Mouse (Mus musculus) CH12.LX (cell line): Measurements from ENCODE around the gene St6gal1. TPM values are rescaled to one million over a fixed set of nuclear protein-coding genes. Genes with fewer than 3 reads are reported as not detected.

ENCODE experiments used
- DNase-seq: peaks from one replicate; pipeline ENCODE4 v3.0.0-alpha.2; 2013; ENCODE audit errors: extremely low read depth
- H3K27ac ChIP-seq: 2 replicates; pipeline ENCODE4 v1.5.1; 2012; ENCODE audit warnings: low read depth, mild to moderate bottlenecking, control low read depth, moderate library complexity; ENCODE audit not compliant: insufficient read depth
- H3K27me3 ChIP-seq: replicated peaks from 2 replicates; pipeline ENCODE3; 2012; ENCODE audit warnings: inconsistent platforms
- H3K36me3 ChIP-seq, 2 experiments: replicated peaks in 1 of 2; 2 replicates each; pipeline versions ENCODE3 to v1.6.1; 2012; ENCODE audit warnings: inconsistent platforms in 1 of 2, low read length in 1 of 2, mild to moderate bottlenecking in 1 of 2, mixed read lengths in 1 of 2, moderate library complexity in 1 of 2; ENCODE audit not compliant: control insufficient read depth in 1 of 2, insufficient read depth in 1 of 2
- H3K4me1 ChIP-seq, 2 experiments: 2 replicates each; pipeline ENCODE4 v1.6.1; 2012; ENCODE audit warnings: inconsistent platforms in 1 of 2, moderate library complexity in 1 of 2; ENCODE audit not compliant: insufficient read depth in 2 of 2, control insufficient read depth in 1 of 2
- H3K4me2 ChIP-seq: 2 replicates; pipeline ENCODE4 v1.6.1; 2012; ENCODE audit warnings: low read depth, mild to moderate bottlenecking, control low read depth; ENCODE audit not compliant: poor library complexity, insufficient read depth, severe bottlenecking
- H3K4me3 ChIP-seq, 3 experiments: fragments of 150-350 bp in 1 of 3; sonication (generic) in 1 of 3; replicated peaks in 1 of 3; 2 replicates each; pipeline versions ENCODE3 to v1.5.1; 2011 to 2012; ENCODE audit warnings: low read depth in 2 of 3, low read length in 2 of 3, mild to moderate bottlenecking in 2 of 3, moderate library complexity in 2 of 3, control low read depth in 1 of 3, improper control_type of control experiment in 1 of 3, inconsistent platforms in 1 of 3, mixed read lengths in 1 of 3; ENCODE audit not compliant: poor library complexity in 1 of 3
- H3K79me2 ChIP-seq: replicated peaks from 2 replicates; pipeline ENCODE4 v1.6.1; 2012; ENCODE audit warnings: mild to moderate bottlenecking, moderate library complexity; ENCODE audit not compliant: control insufficient read depth, poor library complexity, insufficient read depth, severe bottlenecking; ENCODE audit errors: extremely low read depth
- H3K9ac ChIP-seq: 2 replicates; pipeline ENCODE4 v1.6.1; 2012; ENCODE audit warnings: low read depth, mild to moderate bottlenecking, control low read depth, moderate library complexity; ENCODE audit not compliant: insufficient read depth
- H3K9me3 ChIP-seq: replicated peaks from 2 replicates; pipeline ENCODE3; 2012; ENCODE audit warnings: low read length, inconsistent platforms, mixed read lengths
- BHLHE40 ChIP-seq: IDR thresholded peaks from 2 replicates; pipeline ENCODE4 v1.6.1; 2011; ENCODE audit warnings: mild to moderate bottlenecking, low read depth, low read length, improper control_type of control experiment
- CHD1 ChIP-seq: IDR thresholded peaks from 2 replicates; pipeline ENCODE4 v1.6.1; 2012; ENCODE audit warnings: low read depth, low read length, improper control_type of control experiment, inconsistent platforms
- ELF1 ChIP-seq: IDR thresholded peaks from 2 replicates; pipeline ENCODE4 v1.6.1; 2014; ENCODE audit warnings: low read depth, mild to moderate bottlenecking, inconsistent platforms, low read length, improper control_type of control experiment
- EP300 ChIP-seq: IDR thresholded peaks from 2 replicates; pipeline ENCODE4 v1.6.1; 2011; ENCODE audit warnings: low read length, improper control_type of control experiment
- IRF4 ChIP-seq: IDR thresholded peaks from 2 replicates; pipeline ENCODE4 v1.6.1; 2014; ENCODE audit warnings: low read depth, mild to moderate bottlenecking, inconsistent platforms, low read length, improper control_type of control experiment
- KAT2A ChIP-seq: IDR thresholded peaks from 2 replicates; pipeline ENCODE4 v1.6.1; 2012; ENCODE audit warnings: low read length, improper control_type of control experiment, inconsistent platforms; ENCODE audit not compliant: insufficient replicate concordance
- MAFK ChIP-seq: IDR thresholded peaks from 2 replicates; pipeline ENCODE4 v1.6.1; 2011; ENCODE audit warnings: low read length, improper control_type of control experiment; ENCODE audit not compliant: insufficient replicate concordance
- MEF2A ChIP-seq: IDR thresholded peaks from 2 replicates; pipeline ENCODE4 v1.6.1; 2014; ENCODE audit warnings: low read depth, mild to moderate bottlenecking, inconsistent platforms, low read length, improper control_type of control experiment, borderline replicate concordance
- MXI1 ChIP-seq: IDR thresholded peaks from 2 replicates; pipeline ENCODE4 v1.6.1; 2011; ENCODE audit warnings: mild to moderate bottlenecking, low read depth, low read length, improper control_type of control experiment
- PAX5 ChIP-seq: IDR thresholded peaks from 2 replicates; pipeline ENCODE4 v1.6.1; 2012; ENCODE audit warnings: low read length, inconsistent platforms, mixed read lengths
- RAD21 ChIP-seq: IDR thresholded peaks from 2 replicates; pipeline ENCODE4 v1.6.1; 2011; ENCODE audit warnings: low read depth, mild to moderate bottlenecking, low read length, improper control_type of control experiment, moderate library complexity
- SIN3A ChIP-seq: IDR thresholded peaks from 2 replicates; pipeline ENCODE4 v1.6.1; 2012; ENCODE audit warnings: low read length, improper control_type of control experiment, inconsistent platforms
- ZMIZ1 ChIP-seq: IDR thresholded peaks from 2 replicates; pipeline ENCODE4 v1.6.1; 2012; ENCODE audit warnings: low read depth, mild to moderate bottlenecking, inconsistent platforms, low read length, improper control_type of control experiment
- dilution Hi-C: fragments of 300-500 bp; cut with MboI; formaldehyde crosslinking; loops from 2 replicates; pipeline ENCODE4 v1.14.3; 2020; ENCODE audit warnings: low sequenced_read_pairs; ENCODE audit not compliant: extremely low pct_unique_long_range_greater_than_20kb, extremely low pct_ligation_motif_present
- in situ Hi-C: fragments of 300-500 bp; cut with MboI; formaldehyde crosslinking; loops from 3 replicates; pipeline ENCODE4 v1.14.3; 2019; ENCODE audit warnings: low sequenced_read_pairs, low pct_ligation_motif_present, low pct_unique_long_range_greater_than_20kb, mixed read lengths
- polyA plus RNA-seq: library from polyadenylated mRNA; unstranded; fragments of >175 nt; gene quantifications from 2 replicates; pipeline ENCODE4 v1.2.1, GENCODE M21; 2012; ENCODE audit warnings: low read depth; ENCODE audit not compliant: insufficient read length
- total RNA-seq, 2 experiments: library from RNA; depleted of rRNA; stranded (reverse); fragments of 300-350 nt in 1 of 2; fragments of >200 nt in 1 of 2; gene quantifications; 2 replicates each; pipeline ENCODE4 v1.2.3; 2012 to 2014

St6gal1 gene
- total and polyA plus RNA-seq, 3 experiments, result 64.5 to 168 (median 67.8) TPM

GRCm38 (mm10) chr16:23256638-23257037, 32.1 kb downstream of the St6gal1 start:
- no peak overlapping the region for H3K9ac ChIP-seq
- dilution Hi-C loops, result no loop called here

GRCm38 (mm10) chr16:23258429-23258822, 33.9 kb downstream of the St6gal1 start:
- Histone ChIP-seq H3K9ac (no peak overlapping the region), H3K36me3 (peaks cover 0 to 50% of the 10 kb centered on the region in 2 experiments), H3K79me2 (no peaks in the 10 kb centered on the region), H3K27ac (no peak overlapping the region), H3K4me1 (peaks cover 8 to 46% of the 10 kb centered on the region in 2 experiments), H3K9me3 (no peaks in the 10 kb centered on the region), H3K4me2 (no peak overlapping the region), H3K4me3 (no peak overlapping the region), H3K27me3 (no peaks in the 10 kb centered on the region)
- dilution Hi-C loops (no loop called here), in situ Hi-C loops (no loop called here)
- no peak for DNase-seq
- TF ChIP-seq SIN3A (no peak), MAFK (no peak), MXI1 (no peak), KAT2A (no peak)

More at GRCm38 (mm10) chr16:23256638-23257037, 32.1 kb downstream of the St6gal1 start:
- Histone ChIP-seq H3K9me3 (no peaks in the 10 kb centered on the region), H3K4me2 (no peak overlapping the region), H3K4me1 (peaks cover 14 to 51% of the 10 kb centered on the region in 2 experiments), H3K79me2 (no peaks in the 10 kb centered on the region), H3K4me3 (no peak overlapping the region), H3K36me3 (peaks cover 0 to 40% of the 10 kb centered on the region in 2 experiments), H3K27ac (no peak overlapping the region), H3K27me3 (no peaks in the 10 kb centered on the region)
- DNase-seq, result no peak
- in situ Hi-C loops, result no loop called here
- TF ChIP-seq MEF2A, result no peak
- no peak for TF ChIP-seq SIN3A
- no peak for TF ChIP-seq RAD21
- TF ChIP-seq ZMIZ1, result no peak
- TF ChIP-seq CHD1, result no peak
- no peak for TF ChIP-seq MXI1
- no peak for TF ChIP-seq IRF4
- no peak for TF ChIP-seq KAT2A
- no peak for TF ChIP-seq PAX5
- no peak for TF ChIP-seq EP300
- TF ChIP-seq ELF1, result no peak

GRCm38 (mm10) chr16:23258823-23259457, 34.4 kb downstream of the St6gal1 start:
- H3K79me2 ChIP-seq, result no peaks in the 10 kb centered on the region
- no peak overlapping the region for H3K9ac ChIP-seq
- H3K4me1 ChIP-seq, result peaks cover 5 to 41% of the 10 kb centered on the region in 2 experiments
- TF ChIP-seq BHLHE40 (no peak), KAT2A (no peak)
- no peak overlapping the region for H3K27ac ChIP-seq
- dilution Hi-C loops (no loop called here), in situ Hi-C loops (no loop called here)
- H3K9me3 ChIP-seq, result no peaks in the 10 kb centered on the region
- H3K4me2 ChIP-seq, result no peak overlapping the region
- no peak for DNase-seq
- H3K36me3 ChIP-seq, result peaks cover 0 to 54% of the 10 kb centered on the region in 2 experiments
- H3K4me3 ChIP-seq, result no peak overlapping the region
- no peaks in the 10 kb centered on the region for H3K27me3 ChIP-seq
